8 mouse cellular contexts compared by ENCODE assay signal in genomic region chr11:16950226-16950975, GRCm38 (mm10). TPM values are rescaled to one million over a fixed set of nuclear protein-coding genes. Genes with fewer than 3 reads are reported as not detected.
DNase-seq lines count a peak whose midpoint lies in the region; ATAC-seq and TF ChIP-seq lines count a peak whose summit lies in the region.

No protein-coding gene starts in this region.

- peaks cover 6% of the 10 kb centered on the region for H3K79me2 ChIP-seq in C2C12 (ENCODE audit: control insufficient read depth, insufficient read depth)

- H3K9ac ChIP-seq in liver, embryonic 12.5 days: peak overlapping the region; percentile 73

- no peaks in the 10 kb centered on the region for H3K36me3 ChIP-seq in heart, embryonic 10.5 days
- H3K36me3 ChIP-seq in C2C12 (ENCODE audit: control insufficient read depth, insufficient read depth): no peaks in the 10 kb centered on the region
- H3K36me3 ChIP-seq in liver, embryonic 12.5 days: peaks cover 13% of the 10 kb centered on the region; the same call in 1 of the 2 replicates

- TF ChIP-seq CTCF in C2C12 (IDR thresholded peaks at IDR 0.05; ENCODE audit: control insufficient read depth, insufficient read depth, insufficient read length): no peak

- no peak for DNase-seq in heart, embryonic 10.5 days (ENCODE audit: low spot score)
- DNase-seq in heart, postnatal 14 days: no peak
- DNase-seq in layer of hippocampus, postnatal 14 days (ENCODE audit: low spot score in 2 of 2): no peak
- no peak for DNase-seq in left cerebral cortex, postnatal 25 days (ENCODE audit: low spot score in 2 of 2)

- peak overlapping the region; percentile 83 for H3ac ChIP-seq in C2C12 (ENCODE audit: control insufficient read depth, insufficient read length, low read depth)

- H3K79me3 ChIP-seq in C2C12 (ENCODE audit: low read depth): no peaks in the 10 kb centered on the region

- peak overlapping the region; percentile 74 for H3K4me3 ChIP-seq in heart, embryonic 10.5 days
- H3K4me3 ChIP-seq in C2C12 (ENCODE audit: insufficient read depth, poor library complexity, severe bottlenecking): peak overlapping the region; percentile 28
- peak overlapping the region; percentile 81 for H3K4me3 ChIP-seq in liver, embryonic 12.5 days

- no peaks in the 10 kb centered on the region for H3K27me3 ChIP-seq in heart, embryonic 10.5 days (ENCODE audit: insufficient read depth, poor library complexity, severe bottlenecking)
- H3K27me3 ChIP-seq in C2C12 (ENCODE audit: control insufficient read depth, insufficient read depth, insufficient read length): no peaks in the 10 kb centered on the region
- H3K27me3 ChIP-seq in liver, embryonic 12.5 days (replicated peaks): no peaks in the 10 kb centered on the region

- peak overlapping the region; percentile 88 for H3K27ac ChIP-seq in heart, embryonic 10.5 days
- peak overlapping the region; percentile 71 for H3K27ac ChIP-seq in liver, embryonic 12.5 days

- H3K4me1 ChIP-seq in heart, embryonic 10.5 days: peaks cover 14% of the 10 kb centered on the region
- peaks cover 39% of the 10 kb centered on the region for H3K4me1 ChIP-seq in liver, embryonic 12.5 days

- peak overlapping the region; percentile 71 for H3K4me2 ChIP-seq in liver, embryonic 12.5 days

- H3K9me3 ChIP-seq in heart, embryonic 10.5 days: no peaks in the 10 kb centered on the region
- no peaks in the 10 kb centered on the region for H3K9me3 ChIP-seq in liver, embryonic 12.5 days (replicated peaks)

- ATAC-seq in erythroid progenitor cell, adult 5-6 weeks (replicated peaks; ENCODE audit: low FRiP score, poor library complexity, severe bottlenecking): peak; percentile 20
- ATAC-seq in liver, embryonic 12.5 days: no peak; the same call in 1 of the 2 replicates
- no peak for ATAC-seq in granulocyte monocyte progenitor cell, adult 5-6 weeks (replicated peaks; ENCODE audit: poor library complexity, severe bottlenecking)

- 46% methylated on average over 13 of the region's 13 CpGs for WGBS in heart, embryonic 10.5 days
- 35% methylated on average over 13 of the region's 13 CpGs for WGBS in liver, embryonic 12.5 days (ENCODE audit: insufficient replicate concordance)

- intact Hi-C loops in heart, postnatal 14 days (cut with DNase I): loop anchor here (5.0 kb wide), 1 partner anchor 212 kb away; no protein-coding TSS in a partner anchor
- intact Hi-C loops in left cerebral cortex, postnatal 25 days (cut with DNase I): loop anchor here (5.0 kb wide), 1 partner anchor 443 kb away; the partner anchor contains the start of gene Sec61g

TF ChIP-seq in C2C12, 6 proteins besides CTCF, POLR2A, EP300 and RAD21:
- TF ChIP-seq FOSL1 (IDR thresholded peaks at IDR 0.05; ENCODE audit: insufficient read depth, low read length, poor library complexity, severe bottlenecking): no peak
- no peak for TF ChIP-seq USF1 (IDR thresholded peaks at IDR 0.05; ENCODE audit: low read depth)
- TF ChIP-seq MYOD1 (IDR thresholded peaks at IDR 0.05; ENCODE audit: control insufficient read depth, insufficient read length, low read depth): no peak
- TF ChIP-seq MAX (IDR thresholded peaks at IDR 0.05): no peak

RNA-seq across cellular contexts. Expression of gene Fbxo48, which starts 0.8 kb away (rescaled TPM):
- polyA plus RNA-seq in heart, embryonic 10.5 days (2016; fragmentation: Nextera tagmentation; extraction: Ambion mirVana): 1.5 and 1.7 TPM in 2 replicates
- total RNA-seq in heart, postnatal 14 days (2021): under 1 TPM; 0.50 to 0.61 TPM
- 0.69 TPM for polyA plus RNA-seq in C2C12 (2012; fragmentation: generic; extraction: Trizol)
- total RNA-seq in erythroid progenitor cell, adult 5-6 weeks (2015; ENCODE audit: low replicate concordance): 22.7 and 59.5 TPM in 2 replicates
- 47.9 and 59.2 TPM in 2 replicates for total RNA-seq in erythroid progenitor cell, adult 5-6 weeks (2017; ENCODE audit: low replicate concordance)
- polyA plus RNA-seq in liver, embryonic 12.5 days (2016; fragmentation: Nextera tagmentation; extraction: Ambion mirVana): 2.5 and 3.2 TPM in 2 replicates
- total RNA-seq in granulocyte monocyte progenitor cell, adult 5-6 weeks (2014; fragmentation: Nextera tagmentation): 6.0 and 7.9 TPM in 2 replicates
- 7.3 and 7.4 TPM in 2 replicates for total RNA-seq in granulocyte monocyte progenitor cell, adult 5-6 weeks (2017)
- total RNA-seq in layer of hippocampus, postnatal 14 days (2021): 1 to 10 TPM in 1 of 2 experiments, under 1 TPM in 1; 0.57 to 1.3 TPM
- 1 to 10 TPM; 1.1 to 1.5 TPM for total RNA-seq in left cerebral cortex, postnatal 25 days (2021)

Comparison
In these comparisons a context has a peak if more than half of its experiments do, and no peak if none do; other contexts are left out.
1. H3K4me3 ChIP-seq: peak in every context shown above with its lines; median percentile 81 in liver, embryonic 12.5 days; 74 in heart, embryonic 10.5 days; 28 in C2C12.